Mouse (Mus musculus) E14TG2a.4 (cell line): ENCODE measurements around the gene Rec8.

ENCODE experiments used
- CTCF ChIP-seq: conservative IDR thresholded peaks from 2 replicates; pipeline ENCODE4 v1.5.1; 2014; ENCODE audit warnings: low read length
- NANOG ChIP-seq: IDR thresholded peaks from 2 replicates; pipeline ENCODE4 v1.6.1; 2014; ENCODE audit warnings: borderline replicate concordance, low read length, mixed read lengths
- POU5F1 ChIP-seq: IDR thresholded peaks from 2 replicates; pipeline ENCODE4 v1.6.1; 2014; ENCODE audit warnings: low read length, borderline replicate concordance

GRCm38 (mm10) chr14:55575302-55575701 lies 42.5 kb upstream of the Rec8 start, which contains the start of gene Fitm1:
- TF ChIP-seq CTCF (no peak), POU5F1 (no peak), NANOG (no peak)
